Mouse (Mus musculus) liver, embryonic 12.5 days (tissue): ENCODE measurements around the gene Rgs3. TPM values are rescaled to one million over a fixed set of nuclear protein-coding genes. Genes with fewer than 3 reads are reported as not detected.
A peak's percentile ranks its signal among the peaks of the same experiment; 100 is the strongest.

Source experiments
- ATAC-seq: fragments of 200-750 bp; cut with Nextera tagmentation; 2 replicates; pipeline ENCODE4 v1.8.0; 2017; ENCODE audit warnings: moderate number of reproducible peaks, mild to moderate bottlenecking, moderate library complexity
- H3K27ac ChIP-seq: fragments of 300-500 bp; sonication (generic); 2 replicates; pipeline ENCODE4 v1.5.1; 2016; ENCODE audit warnings: mild to moderate bottlenecking
- H3K27me3 ChIP-seq: fragments of 300-500 bp; sonication (generic); replicated peaks from 2 replicates; pipeline ENCODE4 v1.6.1; 2016; ENCODE audit warnings: mild to moderate bottlenecking, moderate library complexity
- H3K36me3 ChIP-seq: fragments of 300-500 bp; sonication (generic); 2 replicates; pipeline ENCODE4 v1.6.1; 2016; ENCODE audit warnings: mild to moderate bottlenecking, moderate library complexity
- H3K4me1 ChIP-seq: fragments of 300-500 bp; sonication (generic); 2 replicates; pipeline ENCODE4 v1.6.1; 2016
- H3K4me2 ChIP-seq: fragments of 300-500 bp; sonication (generic); 2 replicates; pipeline ENCODE4 v1.6.1; 2016; ENCODE audit warnings: mild to moderate bottlenecking, moderate library complexity
- H3K4me3 ChIP-seq: fragments of 300-500 bp; sonication (generic); 2 replicates; pipeline ENCODE4 v1.5.1; 2016; ENCODE audit warnings: mild to moderate bottlenecking, moderate library complexity
- H3K9ac ChIP-seq: fragments of 300-500 bp; sonication (generic); 2 replicates; pipeline ENCODE4 v1.6.1; 2016; ENCODE audit warnings: mild to moderate bottlenecking, moderate library complexity
- H3K9me3 ChIP-seq: fragments of 300-500 bp; sonication (generic); replicated peaks from 2 replicates; pipeline ENCODE4 v1.6.1; 2016; ENCODE audit warnings: mild to moderate bottlenecking, moderate library complexity
- WGBS: fragments of 180-500 bp; shearing (Covaris S2); methylation state at CpG from one replicate; pipeline ENCODE4 v1.1.7; 2016; ENCODE audit not compliant: insufficient replicate concordance; 5-methylcytosine and 5-hydroxymethylcytosine counted together
- polyA plus RNA-seq: library from polyadenylated mRNA; unstranded; fragments of >200 nt; fragmentation: Nextera tagmentation; extraction: Ambion mirVana; gene quantifications from 2 replicates; pipeline ENCODE4 v1.2.1, GENCODE M21; 2016

The Rgs3 gene
- 8.1 and 9.0 TPM in 2 replicates for polyA plus RNA-seq

DNA sequence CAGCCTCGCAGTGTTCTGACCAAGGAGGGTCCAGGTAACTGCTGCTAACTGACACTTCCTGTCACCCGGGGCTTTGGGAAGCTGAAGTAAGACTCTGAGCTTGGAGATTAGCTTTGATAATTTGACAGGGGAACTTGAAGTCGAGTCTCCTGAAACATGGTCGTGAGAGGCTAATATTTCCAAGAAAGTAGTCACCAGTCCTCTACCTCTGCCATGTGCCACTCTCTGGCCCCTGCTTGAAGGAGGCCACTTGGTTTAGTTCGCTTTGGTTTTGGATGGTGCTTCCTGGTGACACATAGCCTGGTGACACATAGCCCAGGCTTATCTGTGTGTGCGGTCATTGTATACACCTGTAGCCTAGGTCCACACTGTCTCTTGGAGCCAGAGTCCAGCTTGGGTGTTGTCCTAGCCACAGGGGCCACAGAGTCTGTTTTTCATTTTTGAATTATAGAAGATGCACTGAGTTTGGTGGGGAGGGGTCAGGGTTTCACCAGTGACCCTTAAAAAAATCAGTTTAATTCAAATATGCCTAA is at the start of gene Rgs3:
Rgs3 (plus strand) TSS at position 51 of the 533 bp plus-strand sequence.
- no peak within 1 kb of the TSS for H3K9ac ChIP-seq
- no peaks in the 10 kb centered on the region for H3K9me3 ChIP-seq
- no peak for ATAC-seq
- H3K4me2 ChIP-seq, result no peak within 1 kb of the TSS
- H3K36me3 ChIP-seq, result no peaks in the 10 kb centered on the region
- WGBS, result 27% methylated on average over 6 of the region's 6 CpGs
- no peak within 1 kb of the TSS for H3K4me3 ChIP-seq
- H3K27ac ChIP-seq, result no peak within 1 kb of the TSS
- no peaks in the 10 kb centered on the region for H3K27me3 ChIP-seq
- no peaks in the 10 kb centered on the region for H3K4me1 ChIP-seq

DNA sequence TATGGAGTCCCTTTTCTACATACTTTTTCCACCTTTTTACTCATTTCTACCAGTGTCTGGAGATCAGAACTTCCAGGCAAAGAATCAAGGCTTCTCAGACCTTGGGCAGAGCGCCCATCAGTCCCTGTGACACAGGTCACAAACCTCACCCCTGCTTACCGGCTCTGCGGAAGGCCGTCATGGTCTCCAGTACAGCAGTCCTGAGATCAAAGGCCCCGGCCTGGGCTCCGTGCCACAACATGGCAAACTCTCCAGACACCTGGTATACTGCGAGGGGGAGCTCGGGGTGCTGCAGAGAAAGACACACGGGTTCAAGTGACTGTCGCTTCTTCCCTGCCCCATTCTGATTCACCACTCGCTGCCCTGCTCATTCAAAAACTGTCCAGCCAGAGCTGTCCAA is 49.7 kb upstream of the Rgs3 start:
- no peaks in the 10 kb centered on the region for H3K27me3 ChIP-seq
- H3K9me3 ChIP-seq, result no peaks in the 10 kb centered on the region
- peaks cover 77% of the 10 kb centered on the region for H3K36me3 ChIP-seq
- peak overlapping the region; percentile 69 for H3K27ac ChIP-seq
- peaks cover 70% of the 10 kb centered on the region for H3K4me1 ChIP-seq
- 91% methylated on average over 11 of the region's 11 CpGs for WGBS
- H3K4me2 ChIP-seq, result peak overlapping the region; percentile 89; the same call in 1 of the 2 replicates
- no peak overlapping the region for H3K4me3 ChIP-seq
- ATAC-seq, result no peak
- no peak overlapping the region for H3K9ac ChIP-seq

DNA sequence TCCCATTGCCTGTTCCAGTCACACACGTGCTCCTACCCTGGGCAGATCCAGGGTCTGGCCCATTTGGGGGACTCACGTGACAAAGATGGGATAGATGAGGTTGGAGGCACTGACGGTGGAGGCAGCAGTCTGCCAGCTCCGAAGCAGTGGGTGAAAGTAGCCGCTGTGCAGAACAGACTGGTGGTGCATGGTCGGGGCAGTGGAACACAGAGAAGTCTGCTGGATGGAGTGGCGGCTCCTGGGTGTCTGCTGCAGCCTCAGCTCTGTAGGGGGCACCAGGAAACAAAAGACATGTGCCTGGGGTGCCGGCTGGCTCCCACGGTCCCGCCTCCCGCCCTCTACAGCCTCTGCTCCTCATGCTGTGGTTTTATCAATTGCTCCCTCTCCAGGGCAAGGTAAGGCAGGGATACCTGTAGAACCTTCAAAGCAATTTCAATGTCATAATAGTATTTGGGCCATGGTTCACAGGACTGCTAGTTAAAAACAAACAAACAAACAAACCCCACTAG is 45.6 kb upstream of the Rgs3 start:
- Histone ChIP-seq H3K27me3 (no peaks in the 10 kb centered on the region), H3K9ac (peak overlapping the region; percentile 60), H3K36me3 (peaks cover 68% of the 10 kb centered on the region), H3K27ac (peak overlapping the region; percentile 69), H3K4me3 (peak overlapping the region; percentile 74), H3K4me2 (peak overlapping the region; percentile 89), H3K4me1 (peaks cover 93% of the 10 kb centered on the region), H3K9me3 (no peaks in the 10 kb centered on the region)
- ATAC-seq, result no peak
- 60% methylated on average over 11 of the region's 11 CpGs for WGBS

DNA sequence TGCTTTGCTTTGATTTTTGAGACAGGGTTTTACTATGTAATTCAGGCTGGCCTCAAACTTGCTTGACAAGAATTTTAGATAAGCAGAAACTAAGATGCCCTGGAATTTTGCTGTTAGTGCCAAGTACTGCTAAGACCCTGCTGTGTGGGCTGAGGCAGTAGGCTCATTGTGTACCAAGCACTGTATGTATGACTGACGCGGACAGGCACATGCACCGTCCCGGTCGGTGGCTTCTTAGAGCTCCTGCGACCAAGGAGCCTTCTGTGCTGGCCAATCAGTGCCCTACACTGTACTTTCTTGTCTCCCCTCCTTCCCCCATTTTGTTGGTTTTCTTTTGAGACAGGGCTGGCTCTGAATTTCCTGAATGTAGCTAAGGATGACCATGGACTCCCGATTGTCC is 44.7 kb upstream of the Rgs3 start:
- Histone ChIP-seq H3K27me3 (no peaks in the 10 kb centered on the region), H3K4me1 (peaks cover 88% of the 10 kb centered on the region), H3K9me3 (no peaks in the 10 kb centered on the region), H3K9ac (peak overlapping the region; percentile 94), H3K27ac (peak overlapping the region; percentile 99), H3K4me2 (peak overlapping the region; percentile 89), H3K36me3 (peaks cover 59% of the 10 kb centered on the region), H3K4me3 (peak overlapping the region; percentile 74)
- WGBS, result 64% methylated on average over 7 of the region's 7 CpGs
- no peak for ATAC-seq

DNA sequence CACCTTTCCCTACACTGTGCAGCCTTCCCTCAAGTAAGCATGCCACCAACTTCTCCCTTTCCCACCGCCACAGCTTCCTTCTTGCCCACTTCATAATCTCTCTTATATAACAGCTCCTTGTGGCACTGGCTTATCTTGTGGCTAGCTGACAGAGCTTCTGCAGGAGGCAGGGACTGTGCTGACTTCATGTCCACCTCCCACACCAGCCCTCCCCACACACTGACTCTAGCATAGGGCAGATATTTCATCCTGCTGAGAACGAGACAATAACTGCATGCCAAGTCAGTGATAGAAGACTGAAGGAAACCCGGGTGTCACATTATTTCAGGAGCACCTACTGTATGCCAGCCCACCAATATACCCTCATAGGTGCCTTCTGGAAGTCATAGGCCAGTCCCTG is 44.2 kb upstream of the Rgs3 start:
- Histone ChIP-seq H3K4me2 (peak overlapping the region; percentile 89), H3K27ac (peak overlapping the region; percentile 99), H3K27me3 (no peaks in the 10 kb centered on the region), H3K36me3 (peaks cover 54% of the 10 kb centered on the region), H3K4me3 (peak overlapping the region; percentile 74), H3K9ac (peak overlapping the region; percentile 94), H3K9me3 (no peaks in the 10 kb centered on the region), H3K4me1 (peaks cover 87% of the 10 kb centered on the region)
- peak; percentile 24 for ATAC-seq
- 14% methylated on average over 3 of the region's 3 CpGs for WGBS

DNA sequence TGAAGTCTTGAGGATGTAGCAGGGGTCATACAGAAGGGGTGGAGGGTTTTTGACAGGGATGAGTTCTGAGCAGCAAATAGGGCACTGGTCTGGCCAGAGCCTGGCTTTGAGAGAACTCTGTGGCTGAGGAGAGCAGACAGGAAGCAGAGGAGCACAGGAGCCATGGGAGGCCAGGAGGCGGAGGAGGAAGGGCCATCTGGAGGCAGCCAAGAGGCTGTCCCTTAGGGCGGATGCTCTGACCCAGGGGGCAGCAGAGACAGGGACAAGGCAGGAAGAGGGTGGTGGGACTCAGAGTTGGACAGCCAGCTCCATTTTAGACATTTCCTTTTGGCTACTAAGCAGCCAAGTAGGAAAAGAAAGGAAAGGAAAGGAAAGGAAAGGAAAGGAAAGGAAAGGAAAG is 43.6 kb upstream of the Rgs3 start:
- no peak; the same call in 1 of the 2 replicates for ATAC-seq
- Histone ChIP-seq H3K27me3 (no peaks in the 10 kb centered on the region), H3K9me3 (no peaks in the 10 kb centered on the region), H3K4me1 (peaks cover 87% of the 10 kb centered on the region), H3K27ac (peak overlapping the region; percentile 99), H3K36me3 (peaks cover 48% of the 10 kb centered on the region), H3K4me3 (peak overlapping the region; percentile 74), H3K4me2 (peak overlapping the region; percentile 89), H3K9ac (peak overlapping the region; percentile 94)
- WGBS, result 13% methylated on average over 2 of the region's 2 CpGs

DNA sequence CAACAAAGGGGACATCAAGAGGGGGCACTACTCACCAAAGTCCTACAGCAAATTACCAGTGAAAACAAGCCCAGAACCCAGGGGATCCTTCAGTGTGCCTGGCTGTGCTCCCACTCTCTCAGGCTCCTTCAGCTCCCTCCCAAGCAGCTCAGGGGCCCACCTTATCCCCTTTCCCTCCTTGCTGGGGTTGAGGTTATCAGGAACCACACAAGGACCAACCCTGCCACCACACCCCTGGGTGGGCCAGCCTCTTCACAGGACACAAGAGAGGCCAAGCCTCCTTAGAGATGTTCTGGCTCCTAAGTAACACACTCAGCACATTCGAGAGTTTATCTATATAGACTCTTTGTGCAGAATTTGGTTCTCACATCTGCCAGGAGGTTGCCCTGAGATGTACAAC is 43.1 kb upstream of the Rgs3 start:
- no peaks in the 10 kb centered on the region for H3K9me3 ChIP-seq
- no peaks in the 10 kb centered on the region for H3K27me3 ChIP-seq
- H3K4me2 ChIP-seq, result peak overlapping the region; percentile 89
- H3K4me3 ChIP-seq, result peak overlapping the region; percentile 74
- peak overlapping the region; percentile 99 for H3K27ac ChIP-seq
- H3K9ac ChIP-seq, result peak overlapping the region; percentile 94
- peaks cover 43% of the 10 kb centered on the region for H3K36me3 ChIP-seq
- WGBS, result 11% methylated on average over 1 of the region's 1 CpGs
- peaks cover 85% of the 10 kb centered on the region for H3K4me1 ChIP-seq
- ATAC-seq, result peak; percentile 93

DNA sequence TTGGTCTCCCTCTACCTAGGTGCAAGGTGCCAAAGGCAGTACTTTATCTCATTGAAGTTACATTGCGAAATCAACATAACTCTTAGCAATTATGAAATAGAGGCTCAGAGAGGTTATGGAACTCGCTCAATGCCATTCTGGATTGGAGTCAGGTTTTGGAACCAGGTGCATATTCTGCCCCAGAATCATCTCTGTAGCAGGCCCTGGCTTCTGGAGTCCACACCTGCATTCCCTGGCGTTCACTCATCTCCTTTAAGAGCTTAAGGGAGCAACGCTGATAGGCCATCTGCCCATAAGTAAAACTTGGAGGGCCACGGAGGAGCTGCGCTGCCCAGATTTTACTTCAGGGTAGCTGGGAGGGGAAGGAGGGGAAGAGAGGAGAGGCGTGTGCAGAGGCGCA is 42.6 kb upstream of the Rgs3 start:
- Histone ChIP-seq H3K4me2 (peak overlapping the region; percentile 89), H3K27me3 (no peaks in the 10 kb centered on the region), H3K4me1 (peaks cover 83% of the 10 kb centered on the region), H3K4me3 (peak overlapping the region; percentile 74), H3K9me3 (no peaks in the 10 kb centered on the region), H3K27ac (peak overlapping the region; percentile 99), H3K36me3 (peaks cover 39% of the 10 kb centered on the region), H3K9ac (peak overlapping the region; percentile 94)
- WGBS, result 33% methylated on average over 8 of the region's 8 CpGs
- ATAC-seq, result peak; percentile 10

DNA sequence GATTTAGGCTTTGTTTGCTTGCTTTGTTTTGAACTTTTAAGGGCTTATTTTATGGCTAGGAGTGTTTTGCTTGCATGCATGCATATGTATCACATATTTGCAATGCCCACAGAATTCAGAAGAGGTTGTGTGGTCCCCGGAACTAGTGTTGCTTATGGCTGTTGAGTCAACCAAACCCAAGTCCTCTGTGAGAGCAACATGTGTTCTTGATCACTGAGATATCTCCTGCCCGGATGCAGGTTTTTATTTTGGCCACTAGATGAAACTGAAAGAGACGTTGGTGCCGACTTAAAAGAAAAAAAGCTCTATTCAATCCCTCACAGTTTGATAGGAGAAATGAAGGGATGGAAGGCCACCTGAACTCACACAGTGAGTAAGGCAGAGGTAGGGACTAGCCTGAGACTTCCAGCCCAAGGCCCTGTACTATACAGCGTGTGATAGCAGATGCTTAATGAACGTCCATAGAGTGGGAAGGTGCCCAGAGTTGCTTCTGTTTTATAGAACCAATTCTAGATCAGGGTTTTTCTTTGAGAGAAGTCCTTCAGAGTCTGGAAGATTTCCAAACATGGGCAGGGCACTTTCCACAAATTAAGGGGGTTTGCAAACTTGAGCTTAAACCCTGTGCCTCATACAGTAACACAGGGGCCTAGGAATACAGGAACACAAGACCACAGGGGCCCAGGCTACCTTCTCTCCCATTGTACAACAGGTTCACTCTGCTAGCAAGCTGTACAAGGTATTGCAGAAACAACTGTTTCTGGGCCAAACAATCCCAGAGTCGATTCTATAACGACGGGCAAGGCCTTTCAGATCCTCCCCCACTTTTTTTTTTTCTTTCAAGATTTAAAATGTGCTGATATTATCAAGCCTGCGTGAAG is 41.9 kb upstream of the Rgs3 start:
- 42% methylated on average over 10 of the region's 10 CpGs for WGBS
- no peak for ATAC-seq
- peak overlapping the region; percentile 94 for H3K9ac ChIP-seq

DNA sequence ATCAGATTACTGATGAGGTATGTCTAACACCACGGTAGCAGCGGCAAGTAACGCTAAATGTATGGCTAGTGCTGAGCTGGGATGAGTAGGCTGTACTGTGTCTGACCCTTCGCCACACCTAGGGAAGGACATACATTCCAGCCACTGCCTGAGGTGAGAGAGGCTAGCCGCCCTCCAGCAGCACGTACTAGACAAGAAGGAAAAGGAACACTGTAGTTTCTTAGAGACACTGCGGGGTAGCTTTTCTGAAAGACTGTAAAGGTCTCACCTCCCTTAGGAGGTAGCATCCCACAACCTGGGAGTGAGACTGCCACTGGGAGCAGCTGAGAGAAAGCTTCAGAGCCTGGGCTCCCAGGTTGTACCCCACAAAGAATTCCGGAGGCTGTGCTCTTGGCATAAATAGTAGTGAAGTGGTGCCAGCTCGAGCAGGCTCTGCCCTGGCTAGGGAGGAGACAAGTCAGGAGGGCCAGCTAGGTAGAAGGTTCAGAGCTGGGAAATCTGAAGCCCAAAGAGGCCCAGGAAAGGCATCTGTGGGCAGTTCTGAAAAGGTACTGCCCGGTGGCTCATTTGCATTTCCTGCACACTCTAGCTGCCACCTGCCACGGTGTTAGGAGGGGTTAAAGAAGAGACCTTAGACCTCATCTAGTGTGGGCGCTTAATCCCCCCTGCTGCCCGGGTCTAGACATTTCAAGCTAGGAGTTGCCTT is 41.1 kb upstream of the Rgs3 start:
- Histone ChIP-seq H3K9me3 (no peaks in the 10 kb centered on the region), H3K36me3 (peaks cover 39% of the 10 kb centered on the region), H3K9ac (peak overlapping the region; percentile 94), H3K27ac (peak overlapping the region; percentile 99), H3K4me3 (peak overlapping the region; percentile 74), H3K4me1 (peaks cover 83% of the 10 kb centered on the region), H3K27me3 (no peaks in the 10 kb centered on the region), H3K4me2 (peak overlapping the region; percentile 89)
- WGBS, result 34% methylated on average over 13 of the region's 13 CpGs
- no peak for ATAC-seq

More for the DNA sequence above, 41.9 kb upstream of the Rgs3 start:
- H3K27me3 ChIP-seq, result no peaks in the 10 kb centered on the region
- H3K27ac ChIP-seq, result peak overlapping the region; percentile 99
- peak overlapping the region; percentile 89 for H3K4me2 ChIP-seq
- peaks cover 83% of the 10 kb centered on the region for H3K4me1 ChIP-seq
- H3K36me3 ChIP-seq, result peaks cover 39% of the 10 kb centered on the region
- no peaks in the 10 kb centered on the region for H3K9me3 ChIP-seq
- H3K4me3 ChIP-seq, result peak overlapping the region; percentile 74

DNA sequence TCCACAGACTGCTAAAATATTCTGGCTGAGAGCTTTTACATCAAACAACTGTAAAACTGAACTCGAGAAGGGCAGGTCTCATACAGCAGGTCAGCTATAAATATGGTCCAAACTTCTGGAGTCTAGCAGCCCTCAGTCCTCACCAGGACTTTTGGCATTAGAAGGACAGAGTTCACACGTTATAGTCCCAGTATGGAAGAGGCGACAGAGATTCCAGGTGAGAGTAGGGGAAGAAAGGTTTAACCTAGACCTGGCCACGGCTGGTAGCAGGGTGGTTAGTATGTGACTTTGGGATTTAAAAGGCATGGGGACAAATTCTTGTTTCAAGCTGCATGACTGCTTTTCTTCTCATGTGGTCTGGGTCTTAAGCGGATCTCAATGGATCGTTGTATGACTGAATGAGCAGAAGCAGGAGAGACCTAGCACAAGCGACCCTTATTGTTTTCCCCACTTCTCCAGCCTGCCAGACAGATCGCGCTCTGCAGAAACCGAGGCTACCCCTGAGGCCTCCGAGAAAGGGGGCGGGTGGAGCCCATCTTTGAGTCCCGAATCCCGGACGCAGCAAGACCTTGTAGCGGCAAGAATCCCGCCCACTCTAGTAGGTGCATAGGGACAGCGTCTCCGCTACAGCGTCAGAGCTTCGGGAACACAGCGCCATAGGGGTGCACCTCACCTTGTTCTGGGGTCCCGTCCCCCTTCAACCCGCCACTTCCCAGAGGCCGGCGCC is 40.4 kb upstream of the Rgs3 start:
- peaks cover 37% of the 10 kb centered on the region for H3K36me3 ChIP-seq
- H3K4me3 ChIP-seq, result peak overlapping the region; percentile 74
- no peaks in the 10 kb centered on the region for H3K27me3 ChIP-seq
- H3K4me2 ChIP-seq, result peak overlapping the region; percentile 89
- no peaks in the 10 kb centered on the region for H3K9me3 ChIP-seq
- 2% methylated on average over 26 of the region's 26 CpGs for WGBS
- peak overlapping the region; percentile 94 for H3K9ac ChIP-seq
- H3K27ac ChIP-seq, result peak overlapping the region; percentile 99
- peak; percentile 16 for ATAC-seq
- peaks cover 83% of the 10 kb centered on the region for H3K4me1 ChIP-seq
